Mouse (Mus musculus) erythroblast, embryonic 14.5 days (primary cell): ENCODE results near the gene Prep.

Experiments
- GATA1 ChIP-seq: IDR thresholded peaks from 2 replicates; pipeline ENCODE4 v1.6.1; 2012; ENCODE audit warnings: low read length, inconsistent platforms, mixed read lengths
- TAL1 ChIP-seq: IDR thresholded peaks from 3 replicates; pipeline ENCODE4 v1.6.1; 2012; ENCODE audit warnings: low read length, inconsistent platforms, mixed read lengths

DNA sequence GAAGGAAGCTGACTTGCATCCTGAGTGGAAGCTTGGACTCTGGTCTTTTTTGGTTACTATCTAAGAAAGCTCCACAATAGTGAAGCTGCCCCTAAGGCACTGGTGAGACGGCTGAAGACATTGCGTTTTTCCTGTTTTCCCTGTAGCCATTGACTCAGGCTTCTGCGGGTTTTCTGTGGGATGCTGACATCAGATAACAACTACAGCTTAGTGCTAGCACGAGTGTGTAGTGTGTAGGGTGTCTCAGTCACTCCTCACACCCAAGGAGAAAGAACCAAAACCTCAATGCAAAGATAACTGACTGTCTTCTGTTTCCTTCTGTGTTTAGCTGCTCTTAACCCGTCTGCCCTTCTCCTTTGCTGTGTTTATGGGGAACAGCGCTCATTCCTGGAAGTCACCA is 13.5 kb downstream of the Prep start:
- TF ChIP-seq GATA1 (no peak), TAL1 (no peak)
